Mouse (Mus musculus) hindbrain, embryonic 10.5 days (tissue): ENCODE results near the gene Car14. TPM values are rescaled to one million over a fixed set of nuclear protein-coding genes. Genes with fewer than 3 reads are reported as not detected.
A peak's percentile ranks its signal among the peaks of the same experiment; 100 is the strongest.

Source experiments
- DNase-seq: peaks from one replicate; pipeline ENCODE4 v3.0.0-alpha.2; 2017; ENCODE audit warnings: low spot score
- H3K27ac ChIP-seq: fragments of 300-500 bp; sonication (generic); 2 replicates; pipeline ENCODE4 v1.5.1; 2016; ENCODE audit warnings: mild to moderate bottlenecking, moderate library complexity
- H3K27me3 ChIP-seq: fragments of 300-500 bp; sonication (generic); 2 replicates; pipeline ENCODE4 v1.6.1; 2016; ENCODE audit warnings: mild to moderate bottlenecking; ENCODE audit not compliant: poor library complexity, insufficient read depth, severe bottlenecking
- H3K36me3 ChIP-seq: fragments of 300-500 bp; sonication (generic); 2 replicates; pipeline ENCODE4 v1.6.1; 2016; ENCODE audit warnings: mild to moderate bottlenecking, moderate library complexity
- H3K4me1 ChIP-seq: fragments of 300-500 bp; sonication (generic); replicated peaks from 2 replicates; pipeline ENCODE4 v1.6.1; 2016; ENCODE audit warnings: mild to moderate bottlenecking
- H3K4me3 ChIP-seq: fragments of 300-500 bp; sonication (generic); 2 replicates; pipeline ENCODE4 v1.5.1; 2016; ENCODE audit warnings: mild to moderate bottlenecking, moderate library complexity
- H3K9me3 ChIP-seq: fragments of 300-500 bp; sonication (generic); 2 replicates; pipeline ENCODE4 v1.6.1; 2016; ENCODE audit warnings: mild to moderate bottlenecking, moderate library complexity
- WGBS: fragments of 180-500 bp; shearing (Covaris S2); methylation state at CpG from one replicate; pipeline ENCODE4 v1.1.7; 2016; 5-methylcytosine and 5-hydroxymethylcytosine counted together
- polyA plus RNA-seq: library from polyadenylated mRNA; unstranded; fragments of >200 nt; fragmentation: Nextera tagmentation; extraction: Ambion mirVana; gene quantifications from 2 replicates; pipeline ENCODE4 v1.2.1, GENCODE M21; 2016

Car14 gene
- polyA plus RNA-seq, 1 experiment from 2014 or later = 50.1 TPM

- peak overlapping the region; percentile 96 for H3K4me3 ChIP-seq
- no peak for DNase-seq
- H3K36me3 ChIP-seq = peaks cover 24% of the 10 kb centered on the region
- H3K27me3 ChIP-seq = no peaks in the 10 kb centered on the region
- H3K4me1 ChIP-seq = peaks cover 6% of the 10 kb centered on the region
- WGBS = 29% methylated on average over 7 of the region's 7 CpGs
- H3K27ac ChIP-seq = peak overlapping the region; percentile 93
- no peaks in the 10 kb centered on the region for H3K9me3 ChIP-seq
These were observed 48.4 kb downstream of the Car14 start for GRCm38 (mm10) chr3:95856115-95856514.

- Histone ChIP-seq H3K9me3 (no peaks in the 10 kb centered on the region), H3K36me3 (peaks cover 29% of the 10 kb centered on the region), H3K4me1 (peaks cover 6% of the 10 kb centered on the region), H3K4me3 (peak within 1 kb of the TSS; percentile 96), H3K27ac (peak within 1 kb of the TSS; percentile 93), H3K27me3 (no peaks in the 10 kb centered on the region)
- WGBS = under 1% methylated on average over 56 of the region's 56 CpGs
- DNase-seq = peak; percentile 93
These were observed 48.9 kb downstream of the Car14 start, which contains the start of gene Prpf3 for GRCm38 (mm10) chr3:95855502-95856089. TSS of gene Prpf3 (minus strand) at chr3:95855885.

GRCm38 (mm10) chr3:95851317-95851716 is 53.2 kb downstream of the Car14 start:
- Histone ChIP-seq H3K9me3 (no peaks in the 10 kb centered on the region), H3K4me1 (peaks cover 6% of the 10 kb centered on the region), H3K4me3 (no peak overlapping the region), H3K27me3 (no peaks in the 10 kb centered on the region), H3K27ac (no peak overlapping the region), H3K36me3 (peaks cover 72% of the 10 kb centered on the region)
- WGBS = 95% methylated on average over 8 of the region's 8 CpGs
- no peak for DNase-seq

DNA sequence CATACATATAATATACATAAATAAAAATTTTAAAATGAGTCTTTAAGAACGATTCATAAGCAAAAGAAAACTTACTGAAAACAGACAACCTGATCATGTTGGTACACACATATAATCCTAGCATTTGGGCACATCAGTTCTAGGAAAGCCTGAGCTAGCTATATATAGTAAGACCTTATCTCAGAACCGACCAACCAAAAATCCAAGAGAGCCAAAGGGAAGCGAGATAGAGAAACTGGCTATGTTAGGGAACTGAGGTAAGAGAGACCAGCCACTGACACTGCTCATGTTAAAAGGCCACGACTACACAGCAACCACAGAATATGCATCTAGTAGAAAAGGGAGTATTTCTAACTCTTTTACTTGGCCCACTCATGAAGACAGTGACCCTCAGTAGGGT is 53.9 kb downstream of the Car14 start:
- peaks cover 6% of the 10 kb centered on the region for H3K4me1 ChIP-seq
- WGBS = 88% methylated on average over 4 of the region's 4 CpGs
- no peak overlapping the region for H3K27ac ChIP-seq
- peaks cover 79% of the 10 kb centered on the region for H3K36me3 ChIP-seq
- no peaks in the 10 kb centered on the region for H3K9me3 ChIP-seq
- H3K27me3 ChIP-seq = no peaks in the 10 kb centered on the region
- no peak overlapping the region for H3K4me3 ChIP-seq
- no peak for DNase-seq

Other genes with a start within 250 kb of the Car14 start
- 47.2 and 53.4 TPM in 2 replicates for gene Mcl1, start 245.9 kb downstream of the Car14 start, polyA plus RNA-seq
- 0.73 and 0.86 TPM in 2 replicates for gene Adamtsl4, start 216.8 kb downstream of the Car14 start, polyA plus RNA-seq
- gene Ecm1, start 165.1 kb downstream of the Car14 start, polyA plus RNA-seq = 14.2 and 20.3 TPM in 2 replicates
- 58.8 and 69.9 TPM in 2 replicates for gene Tars2, start 144.5 kb downstream of the Car14 start, polyA plus RNA-seq
- 19.8 and 20.1 TPM in 2 replicates for gene Rprd2, start 85.8 kb downstream of the Car14 start, polyA plus RNA-seq
- gene Prpf3, start 48.8 kb downstream of the Car14 start, polyA plus RNA-seq = 51.5 and 66.9 TPM in 2 replicates
- gene Mrps21, start 33.2 kb downstream of the Car14 start, polyA plus RNA-seq = 379 and 403 TPM in 2 replicates
- gene Ciart, start 22.4 kb downstream of the Car14 start, polyA plus RNA-seq = 9.5 and 13.6 TPM in 2 replicates
- 12.3 and 12.7 TPM in 2 replicates for gene BC028528, start 12.7 kb downstream of the Car14 start, polyA plus RNA-seq
- 33.9 and 35.8 TPM in 2 replicates for gene Aph1a, start 10.7 kb downstream of the Car14 start, polyA plus RNA-seq
- 266 and 352 TPM in 2 replicates for gene Anp32e, start 24.6 kb upstream of the Car14 start, polyA plus RNA-seq
- gene Plekho1, start 91.3 kb upstream of the Car14 start, polyA plus RNA-seq = 75.0 and 83.5 TPM in 2 replicates
- 30.4 and 32.4 TPM in 2 replicates for gene Vps45, start 153.8 kb upstream of the Car14 start, polyA plus RNA-seq
- 12.8 and 19.2 TPM in 2 replicates for gene Otud7b, start 199.8 kb upstream of the Car14 start, polyA plus RNA-seq